Mouse (Mus musculus): ENCODE results near the gene Abi1. TPM values are rescaled to one million over a fixed set of nuclear protein-coding genes. Genes with fewer than 3 reads are reported as not detected.
"Not testable (repeated sequence)": the region's sequence is repeated elsewhere in the genome, so short reads cannot be mapped to it uniquely, and the experiment has no call there.

The Abi1 gene
- polyA plus RNA-seq, 1 experiment from 2014 or later = 43.8 TPM

GRCm38 (mm10) chr2:23023714-23024282 lies 16.2 kb downstream of the Abi1 start:
- H3K4me1 ChIP-seq = peaks cover 20% of the 10 kb centered on the region
- no peaks in the 10 kb centered on the region for H3K36me3 ChIP-seq (ENCODE audit: poor library complexity, severe bottlenecking)
- H3K27me3 ChIP-seq = no peaks in the 10 kb centered on the region
- H3K4me3 ChIP-seq = no peak overlapping the region
- H3K9me3 ChIP-seq (replicated peaks) = no peaks in the 10 kb centered on the region
- no peak overlapping the region for H3K27ac ChIP-seq
- ATAC-seq = no peak
- H3K4me2 ChIP-seq = no peak overlapping the region
- 94% methylated on average over 4 of the region's 4 CpGs for WGBS
- H3K9ac ChIP-seq = no peak overlapping the region

- Histone ChIP-seq H3K9ac (no peak overlapping the region), H3K4me1 (peaks cover 20% of the 10 kb centered on the region), H3K4me3 (no peak overlapping the region), H3K4me2 (no peak overlapping the region), H3K36me3 (ENCODE audit: poor library complexity, severe bottlenecking) (no peaks in the 10 kb centered on the region), H3K27me3 (no peaks in the 10 kb centered on the region), H3K27ac (no peak overlapping the region), H3K9me3 (replicated peaks) (no peaks in the 10 kb centered on the region)
- no peak for ATAC-seq
- 74% methylated on average over 3 of the region's 3 CpGs for WGBS
Measured at GRCm38 (mm10) chr2:23023023-23023422, 17.0 kb downstream of the Abi1 start.

- H3K9me3 ChIP-seq (replicated peaks) = no peaks in the 10 kb centered on the region
- WGBS = 21% methylated on average over 4 of the region's 4 CpGs
- H3K9ac ChIP-seq = no peak overlapping the region
- peaks cover 20% of the 10 kb centered on the region for H3K4me1 ChIP-seq
- H3K4me2 ChIP-seq = no peak overlapping the region
- no peaks in the 10 kb centered on the region for H3K36me3 ChIP-seq (ENCODE audit: poor library complexity, severe bottlenecking)
- no peak overlapping the region for H3K4me3 ChIP-seq
- no peak overlapping the region for H3K27ac ChIP-seq
- ATAC-seq = no peak
- no peaks in the 10 kb centered on the region for H3K27me3 ChIP-seq
Measured at GRCm38 (mm10) chr2:23021721-23022120, 18.3 kb downstream of the Abi1 start.

GRCm38 (mm10) chr2:23021320-23021719 lies 18.7 kb downstream of the Abi1 start:
- Histone ChIP-seq H3K9ac (no peak overlapping the region), H3K4me2 (no peak overlapping the region), H3K9me3 (replicated peaks) (no peaks in the 10 kb centered on the region), H3K27ac (no peak overlapping the region), H3K36me3 (ENCODE audit: poor library complexity, severe bottlenecking) (no peaks in the 10 kb centered on the region), H3K4me1 (peaks cover 20% of the 10 kb centered on the region), H3K4me3 (no peak overlapping the region), H3K27me3 (no peaks in the 10 kb centered on the region)
- 88% methylated on average over 4 of the region's 4 CpGs for WGBS
- ATAC-seq = no peak

GRCm38 (mm10) chr2:23019170-23019569 lies 20.9 kb downstream of the Abi1 start:
- H3K4me1 ChIP-seq = peaks cover 20% of the 10 kb centered on the region
- no peak for ATAC-seq
- H3K9ac ChIP-seq = no peak overlapping the region
- no peaks in the 10 kb centered on the region for H3K9me3 ChIP-seq (replicated peaks)
- no peak overlapping the region for H3K4me2 ChIP-seq
- no peaks in the 10 kb centered on the region for H3K36me3 ChIP-seq (ENCODE audit: poor library complexity, severe bottlenecking)
- H3K27ac ChIP-seq = no peak overlapping the region
- WGBS = 90% methylated on average over 2 of the region's 2 CpGs
- H3K4me3 ChIP-seq = no peak overlapping the region
- no peaks in the 10 kb centered on the region for H3K27me3 ChIP-seq

- no peak overlapping the region for H3K4me3 ChIP-seq
- 82% methylated on average over 3 of the region's 3 CpGs for WGBS
- no peak for ATAC-seq
Measured at GRCm38 (mm10) chr2:23016121-23016520, 23.9 kb downstream of the Abi1 start.

GRCm38 (mm10) chr2:23015335-23015734 lies 24.7 kb downstream of the Abi1 start:
- H3K4me3 ChIP-seq = no peak overlapping the region
- H3K4me2 ChIP-seq = no peak overlapping the region
- 46% methylated on average over 18 of the region's 18 CpGs for WGBS
- no peaks in the 10 kb centered on the region for H3K36me3 ChIP-seq (ENCODE audit: poor library complexity, severe bottlenecking)
- H3K4me1 ChIP-seq = no peaks in the 10 kb centered on the region
- H3K9ac ChIP-seq = no peak overlapping the region
- H3K27me3 ChIP-seq = no peaks in the 10 kb centered on the region
- H3K9me3 ChIP-seq (replicated peaks) = no peaks in the 10 kb centered on the region
- H3K27ac ChIP-seq = no peak overlapping the region
- no peak for ATAC-seq

More at GRCm38 (mm10) chr2:23016121-23016520, 23.9 kb downstream of the Abi1 start:
- no peak overlapping the region for H3K27ac ChIP-seq
- no peaks in the 10 kb centered on the region for H3K4me1 ChIP-seq
- no peak overlapping the region for H3K4me2 ChIP-seq
- H3K36me3 ChIP-seq (ENCODE audit: poor library complexity, severe bottlenecking) = no peaks in the 10 kb centered on the region
- no peak overlapping the region for H3K9ac ChIP-seq
- H3K9me3 ChIP-seq (replicated peaks) = no peaks in the 10 kb centered on the region
- H3K27me3 ChIP-seq = no peaks in the 10 kb centered on the region

- H3K9me3 ChIP-seq (replicated peaks); H3K27me3 ChIP-seq; H3K4me1 ChIP-seq; H3K4me3 ChIP-seq; H3K36me3 ChIP-seq (ENCODE audit: poor library complexity, severe bottlenecking); H3K9ac ChIP-seq; H3K4me2 ChIP-seq; ATAC-seq; H3K27ac ChIP-seq: not testable (repeated sequence)
- 75% methylated on average over 3 of the region's 3 CpGs for WGBS
Measured at GRCm38 (mm10) chr2:23014935-23015334, 25.1 kb downstream of the Abi1 start.

- Histone ChIP-seq H3K4me2 (no peak overlapping the region), H3K4me1 (no peaks in the 10 kb centered on the region), H3K27me3 (no peaks in the 10 kb centered on the region), H3K4me3 (no peak overlapping the region), H3K9ac (no peak overlapping the region), H3K9me3 (replicated peaks) (no peaks in the 10 kb centered on the region), H3K36me3 (ENCODE audit: poor library complexity, severe bottlenecking) (peaks cover 5% of the 10 kb centered on the region; the same call in 1 of the 2 replicates), H3K27ac (no peak overlapping the region)
- no peak for ATAC-seq
- WGBS = 87% methylated on average over 1 of the region's 1 CpGs
Measured at GRCm38 (mm10) chr2:23008256-23008655, 31.8 kb downstream of the Abi1 start.

GRCm38 (mm10) chr2:23007577-23007976 lies 32.5 kb downstream of the Abi1 start:
- Histone ChIP-seq H3K9ac (no peak overlapping the region), H3K36me3 (ENCODE audit: poor library complexity, severe bottlenecking) (peaks cover 5% of the 10 kb centered on the region; the same call in 1 of the 2 replicates), H3K4me1 (no peaks in the 10 kb centered on the region), H3K4me3 (no peak overlapping the region), H3K4me2 (no peak overlapping the region), H3K27me3 (no peaks in the 10 kb centered on the region), H3K9me3 (replicated peaks) (no peaks in the 10 kb centered on the region), H3K27ac (no peak overlapping the region)
- no peak for ATAC-seq
- 92% methylated on average over 7 of the region's 7 CpGs for WGBS

- Histone ChIP-seq H3K27me3 (no peaks in the 10 kb centered on the region), H3K9ac (no peak overlapping the region), H3K27ac (no peak overlapping the region), H3K4me3 (no peak overlapping the region), H3K36me3 (ENCODE audit: poor library complexity, severe bottlenecking) (peaks cover 5% of the 10 kb centered on the region; the same call in 1 of the 2 replicates), H3K9me3 (replicated peaks) (no peaks in the 10 kb centered on the region), H3K4me2 (no peak overlapping the region), H3K4me1 (no peaks in the 10 kb centered on the region)
- WGBS = 87% methylated on average over 2 of the region's 2 CpGs
- no peak for ATAC-seq
Measured at GRCm38 (mm10) chr2:23007149-23007548, 32.9 kb downstream of the Abi1 start.

- peaks cover 5% of the 10 kb centered on the region; the same call in 1 of the 2 replicates for H3K36me3 ChIP-seq (ENCODE audit: poor library complexity, severe bottlenecking)
Measured at GRCm38 (mm10) chr2:23006219-23006618, 33.8 kb downstream of the Abi1 start.

GRCm38 (mm10) chr2:23002637-23003036 lies 37.4 kb downstream of the Abi1 start:
- no peak overlapping the region for H3K27ac ChIP-seq
- H3K4me2 ChIP-seq = no peak overlapping the region
- no peaks in the 10 kb centered on the region for H3K36me3 ChIP-seq (ENCODE audit: poor library complexity, severe bottlenecking)
- H3K9me3 ChIP-seq (replicated peaks) = no peaks in the 10 kb centered on the region
- H3K4me1 ChIP-seq = no peaks in the 10 kb centered on the region
- H3K9ac ChIP-seq = no peak overlapping the region
- no peak for ATAC-seq
- no peak overlapping the region for H3K4me3 ChIP-seq
- no peaks in the 10 kb centered on the region for H3K27me3 ChIP-seq
- 55% methylated on average over 3 of the region's 3 CpGs for WGBS

More at GRCm38 (mm10) chr2:23006219-23006618, 33.8 kb downstream of the Abi1 start:
- WGBS = 77% methylated on average over 6 of the region's 6 CpGs
- H3K9me3 ChIP-seq (replicated peaks) = no peaks in the 10 kb centered on the region
- no peaks in the 10 kb centered on the region for H3K27me3 ChIP-seq
- H3K4me3 ChIP-seq = no peak overlapping the region
- no peak overlapping the region for H3K27ac ChIP-seq
- H3K9ac ChIP-seq = no peak overlapping the region
- no peak for ATAC-seq
- no peaks in the 10 kb centered on the region for H3K4me1 ChIP-seq
- H3K4me2 ChIP-seq = no peak overlapping the region

Measured in forebrain, embryonic 13.5 days (tissue).